Mouse (Mus musculus) kidney, postnatal 25 days (tissue): Measurements from ENCODE around the gene Cenpu.
"Not testable (repeated sequence)": the region's sequence is repeated elsewhere in the genome, so short reads cannot be mapped to it uniquely, and the experiment has no call there.

Experiments used
- DNase-seq, 2 experiments: peaks; one replicate each; pipeline ENCODE4 v3.0.0; 2021; ENCODE audit warnings: mixed read lengths in 2 of 2

Gene Cenpu

DNA sequence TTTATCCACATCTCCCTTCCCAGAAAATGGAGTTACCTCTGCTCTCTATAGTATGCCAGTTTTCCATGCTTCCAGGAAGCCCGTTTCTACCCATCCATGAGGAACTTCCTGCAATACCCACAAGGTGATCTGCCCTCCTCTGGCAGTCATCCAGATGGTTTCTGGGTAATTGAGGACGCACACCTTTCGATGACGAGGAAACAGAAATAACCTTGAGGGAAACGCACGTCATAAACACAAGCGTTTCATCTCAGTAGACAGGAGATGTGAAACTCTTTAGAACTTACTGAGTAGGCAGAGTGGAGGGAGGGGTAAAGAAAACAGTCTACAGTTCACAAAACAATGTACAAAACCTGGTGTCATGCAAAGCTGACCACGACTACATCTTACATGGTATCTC is 1.8 kb upstream of the Cenpu start:
- DNase-seq: no peak

DNA sequence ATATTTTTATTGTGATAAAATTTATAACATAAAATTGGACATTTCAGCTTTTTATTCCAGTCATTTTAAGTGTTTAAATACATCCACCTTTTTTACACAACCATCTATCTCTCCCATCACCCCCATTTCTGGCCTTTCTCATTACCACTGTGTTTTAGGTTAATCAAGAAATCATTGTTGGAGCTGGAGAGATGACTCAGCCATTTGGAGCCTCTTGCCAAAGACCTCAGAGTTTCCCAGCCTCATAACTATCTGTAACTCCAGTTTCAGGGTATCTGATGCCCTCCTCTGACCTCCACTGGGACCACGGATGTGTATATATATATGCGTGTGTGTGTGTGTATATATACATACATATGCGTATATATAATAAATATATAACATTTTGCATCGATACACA is 799 bp upstream of the Cenpu start:
- DNase-seq: no peak

- peak in 1 of 2 experiments; percentile 35 for DNase-seq
These were observed 575 bp downstream of the Cenpu start for GRCm38 (mm10) chr8:46552441-46552765.

GRCm38 (mm10) chr8:46559428-46559827 is 7.6 kb downstream of the Cenpu start:
- DNase-seq: peak; percentile 35 to 39

DNA sequence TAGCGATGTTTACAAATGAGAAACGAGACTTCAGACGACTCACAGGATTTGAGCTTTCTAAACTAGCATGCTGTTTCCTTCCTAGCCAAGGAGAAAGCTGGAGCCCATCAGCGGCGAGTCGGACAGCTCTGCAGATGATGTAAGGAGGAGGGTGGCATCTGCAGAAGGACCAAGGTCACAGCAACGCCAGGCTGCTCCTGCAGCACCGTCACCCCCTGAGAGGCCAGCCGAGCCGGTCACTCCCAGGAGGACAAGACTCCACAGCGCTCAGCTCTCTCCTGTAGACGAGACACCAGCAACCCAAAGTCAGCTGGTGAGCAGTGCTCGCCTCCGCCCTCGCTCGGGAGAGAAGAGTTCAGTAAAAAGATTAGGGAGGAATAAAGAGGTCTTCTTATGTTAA is 10.5 kb downstream of the Cenpu start:
- DNase-seq: no peak

DNA sequence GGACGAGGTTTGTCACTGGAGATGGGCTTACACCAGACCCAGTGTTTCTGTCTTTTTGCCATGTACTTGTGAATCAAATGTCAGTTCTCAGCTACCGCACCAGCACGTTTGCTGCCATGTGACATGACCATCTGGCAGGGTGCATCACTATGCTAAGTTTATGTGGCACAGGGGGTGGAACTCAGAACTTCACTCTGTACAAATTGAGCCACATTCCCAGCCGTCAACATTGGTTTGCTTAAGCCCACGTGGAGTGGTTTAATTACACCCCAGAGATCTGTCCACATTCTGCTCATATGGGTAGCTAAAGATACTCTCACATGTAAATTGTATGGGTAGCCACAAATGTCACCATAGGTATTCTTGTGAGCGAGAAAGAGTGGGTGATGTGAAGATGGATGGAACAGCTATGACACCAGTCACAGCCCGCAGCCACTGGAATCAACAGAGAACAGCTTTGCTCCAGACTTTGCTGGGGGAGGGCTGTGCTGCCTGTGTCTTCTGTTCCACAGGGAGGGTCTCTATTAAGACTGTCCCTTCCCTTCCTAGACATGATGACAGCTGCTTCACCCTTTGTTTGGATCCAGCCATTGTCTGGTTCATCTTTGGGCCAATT is 15.2 kb downstream of the Cenpu start:
- DNase-seq: no peak

GRCm38 (mm10) chr8:46567946-46568345 is 16.1 kb downstream of the Cenpu start:
- no peak for DNase-seq

GRCm38 (mm10) chr8:46568942-46569341 is 17.1 kb downstream of the Cenpu start:
- no peak for DNase-seq

GRCm38 (mm10) chr8:46569659-46570441 is 18.0 kb downstream of the Cenpu start:
- DNase-seq: no peak

DNA sequence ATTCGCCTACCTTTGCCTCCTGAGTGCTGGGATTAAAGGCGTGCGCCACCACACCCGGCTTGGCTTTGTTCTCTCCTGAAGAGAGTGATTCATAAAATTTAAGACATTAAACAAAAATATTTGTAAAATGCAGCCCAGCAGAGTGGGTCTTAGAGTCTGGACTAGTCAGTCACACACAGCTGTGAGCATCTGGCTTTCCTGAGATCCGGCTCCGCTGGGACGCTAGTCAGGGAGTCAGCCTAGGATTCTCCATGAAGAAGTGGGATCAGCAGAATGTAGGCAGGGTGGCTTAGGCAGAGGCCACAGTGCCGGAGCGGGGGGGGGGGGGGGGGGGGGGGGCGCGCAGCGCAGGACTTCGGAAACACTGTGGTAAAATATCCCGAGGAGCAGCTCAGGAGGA is 18.8 kb downstream of the Cenpu start:
- no peak for DNase-seq

DNA sequence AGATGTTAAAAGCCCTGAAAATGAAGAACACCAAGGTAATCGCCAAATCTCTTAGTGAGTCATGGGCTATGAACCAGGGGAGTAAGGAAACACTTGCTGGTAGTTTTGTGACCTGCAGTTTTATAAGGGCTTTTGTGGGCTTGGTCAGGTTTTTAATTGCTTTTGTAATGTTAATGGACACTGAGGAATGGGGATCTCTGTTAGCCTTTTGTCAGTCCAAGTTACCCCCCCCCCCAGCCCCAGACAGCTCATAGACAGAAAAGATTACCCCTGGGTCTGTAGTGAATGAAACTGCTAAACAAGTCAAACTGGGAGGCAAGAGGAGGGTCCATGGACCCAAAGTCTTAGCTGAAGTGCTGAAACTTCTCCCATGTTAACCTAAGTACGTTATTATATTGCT is 21.6 kb downstream of the Cenpu start:
- DNase-seq: no peak

GRCm38 (mm10) chr8:46573964-46574363 is 22.1 kb downstream of the Cenpu start:
- no peak for DNase-seq

- no peak for DNase-seq
These were observed 27.0 kb downstream of the Cenpu start for GRCm38 (mm10) chr8:46578794-46579193.

DNA sequence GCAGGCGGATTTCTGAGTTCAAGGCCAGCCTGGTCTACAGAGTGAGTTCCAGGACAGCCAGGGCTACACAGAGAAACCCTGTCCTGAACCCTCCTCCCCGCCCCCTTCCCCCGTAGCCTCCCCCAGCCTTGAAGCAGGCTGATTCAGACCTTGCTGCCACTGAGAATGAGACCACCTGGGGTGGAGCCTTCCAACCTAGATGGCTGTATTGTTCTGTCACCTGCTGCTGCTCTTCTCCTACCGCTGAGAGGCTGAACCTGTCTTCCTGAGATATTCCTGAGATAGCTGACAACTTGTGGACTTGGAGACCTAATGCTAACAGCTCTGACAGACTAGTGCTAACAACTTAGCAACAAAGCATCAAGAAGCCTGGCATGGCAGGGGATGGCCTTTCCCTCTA is 32.5 kb downstream of the Cenpu start:
- not testable (repeated sequence) for DNase-seq

GRCm38 (mm10) chr8:46585576-46585975 is 33.7 kb downstream of the Cenpu start:
- DNase-seq: no peak

GRCm38 (mm10) chr8:46587911-46588310 is 36.1 kb downstream of the Cenpu start:
- no peak for DNase-seq

DNA sequence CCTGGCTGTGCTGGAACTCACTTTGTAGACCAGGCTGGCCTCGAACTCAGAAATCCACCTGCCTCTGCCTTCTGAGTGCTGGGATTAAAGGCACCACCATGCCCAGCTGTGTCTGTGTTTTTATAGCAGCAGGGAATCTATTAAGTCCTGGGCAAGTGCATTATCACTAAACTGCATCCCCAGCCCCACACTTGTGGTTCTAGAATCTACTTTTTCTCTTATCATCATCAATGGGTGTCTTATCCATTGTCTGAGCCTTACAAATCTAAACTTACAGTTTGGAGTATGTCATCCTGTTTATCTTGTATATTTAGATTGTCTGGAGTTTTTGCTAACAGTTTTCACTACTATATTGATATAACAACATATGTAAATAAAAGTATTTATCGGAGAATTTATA is 36.8 kb downstream of the Cenpu start:
- no peak for DNase-seq

DNA sequence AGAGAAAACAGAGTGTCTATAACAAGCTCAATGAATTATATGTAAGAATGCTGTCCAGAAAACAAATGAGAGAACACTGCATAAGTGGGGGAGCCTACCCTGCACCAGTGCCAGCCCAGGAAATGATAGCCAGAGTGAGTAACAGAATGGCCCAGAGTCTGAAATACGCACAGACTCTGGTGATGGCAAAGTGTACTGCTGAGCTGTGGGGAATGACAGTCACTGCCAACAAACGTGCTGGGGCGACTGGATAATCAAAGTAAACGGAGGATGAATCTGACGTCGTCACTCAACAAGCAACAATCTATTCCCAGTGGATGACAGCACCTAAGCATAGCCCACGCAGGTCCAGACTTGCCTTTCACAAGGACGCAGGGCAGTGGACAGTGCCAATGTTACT is 41.2 kb downstream of the Cenpu start:
- no peak for DNase-seq

GRCm38 (mm10) chr8:46593772-46594171 is 41.9 kb downstream of the Cenpu start:
- DNase-seq: no peak

DNA sequence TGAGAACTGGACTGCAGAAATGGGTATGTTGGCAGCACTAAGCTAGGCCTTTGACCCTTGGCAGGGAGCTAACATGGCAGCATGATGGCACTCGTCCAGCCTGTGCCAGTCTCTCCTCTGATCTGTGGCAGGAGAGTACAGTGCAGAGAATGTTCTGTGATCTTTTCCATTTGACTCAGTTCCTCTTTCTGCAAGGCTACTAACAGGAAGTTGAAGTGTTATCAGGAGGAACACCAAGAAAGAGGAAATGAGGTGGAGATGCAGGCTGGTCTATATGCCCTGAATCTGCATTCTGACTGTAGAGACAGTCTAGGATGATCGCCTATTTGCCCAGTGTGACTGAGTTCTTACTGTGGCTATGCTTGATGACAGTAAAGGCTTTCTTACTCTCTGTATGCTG is 43.8 kb downstream of the Cenpu start:
- peak; percentile 78 to 80 for DNase-seq

- DNase-seq: no peak
These were observed 44.7 kb downstream of the Cenpu start for GRCm38 (mm10) chr8:46596530-46596929.

DNA sequence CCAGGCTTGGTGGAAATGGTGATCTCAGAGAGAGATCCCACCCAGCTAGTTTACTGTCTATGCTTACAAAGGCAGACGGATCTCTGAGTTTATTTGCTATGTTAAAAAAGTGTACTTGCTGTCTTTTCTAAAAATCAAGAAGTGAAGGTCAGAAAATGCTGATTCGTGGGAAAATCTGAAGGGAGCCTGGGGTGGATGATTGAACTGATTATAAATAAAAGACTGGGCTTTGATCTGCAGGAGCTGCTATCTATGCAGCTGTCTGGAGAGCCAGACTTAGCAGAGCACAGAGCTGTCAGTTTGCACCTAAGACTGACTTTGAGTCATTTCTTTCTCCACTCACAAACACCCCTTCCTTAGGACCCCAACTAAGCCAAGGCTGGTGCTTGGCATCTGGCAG is 45.6 kb downstream of the Cenpu start:
- DNase-seq: no peak

GRCm38 (mm10) chr8:46598114-46598513 is 46.3 kb downstream of the Cenpu start:
- DNase-seq: no peak

- DNase-seq: no peak
These were observed 46.9 kb downstream of the Cenpu start for GRCm38 (mm10) chr8:46598753-46599152.
